Mouse (Mus musculus) lung, embryonic 16.5 days (tissue): ENCODE results near the gene Cd68. TPM values are rescaled to one million over a fixed set of nuclear protein-coding genes. Genes with fewer than 3 reads are reported as not detected.

Experiments
- ATAC-seq: fragments of 200-750 bp; cut with Nextera tagmentation; 2 replicates; pipeline ENCODE4 v1.8.0; 2017; ENCODE audit warnings: low read depth, mild to moderate bottlenecking, moderate library complexity
- H3K27ac ChIP-seq: fragments of 300-500 bp; sonication (generic); 2 replicates; pipeline ENCODE4 v1.5.1; 2014; ENCODE audit warnings: mild to moderate bottlenecking, control low read depth, low read length
- H3K27me3 ChIP-seq: fragments of 300-500 bp; sonication (generic); 2 replicates; pipeline ENCODE4 v1.6.1; 2014; ENCODE audit warnings: low read depth, low read length, mixed read lengths; ENCODE audit not compliant: control insufficient read depth, insufficient read depth
- H3K36me3 ChIP-seq: fragments of 300-500 bp; sonication (generic); 2 replicates; pipeline ENCODE4 v1.6.1; 2014; ENCODE audit warnings: low read length; ENCODE audit not compliant: control insufficient read depth, insufficient read depth
- H3K4me1 ChIP-seq: fragments of 300-500 bp; sonication (generic); replicated peaks from 2 replicates; pipeline ENCODE4 v1.6.1; 2014; ENCODE audit warnings: low read length, mixed read lengths; ENCODE audit not compliant: control insufficient read depth, insufficient read depth
- H3K4me2 ChIP-seq: fragments of 300-500 bp; sonication (generic); 2 replicates; pipeline ENCODE4 v1.6.1; 2014; ENCODE audit warnings: low read depth, low read length, control low read depth
- H3K4me3 ChIP-seq: fragments of 300-500 bp; sonication (generic); 2 replicates; pipeline ENCODE4 v1.5.1; 2014; ENCODE audit warnings: mild to moderate bottlenecking, low read length, control low read depth
- H3K9ac ChIP-seq: fragments of 300-500 bp; sonication (generic); 2 replicates; pipeline ENCODE4 v1.6.1; 2014; ENCODE audit warnings: low read length, control low read depth
- H3K9me3 ChIP-seq: fragments of 300-500 bp; sonication (generic); 2 replicates; pipeline ENCODE4 v1.6.1; 2016; ENCODE audit warnings: low read length; ENCODE audit not compliant: control insufficient read depth
- WGBS: fragments of 180-500 bp; shearing (Covaris S2); extraction: QIAGEN DNeasy Blood & Tissue Kit; methylation state at CpG from one replicate; pipeline ENCODE4 v1.1.7; 2014; 5-methylcytosine and 5-hydroxymethylcytosine counted together
- polyA plus RNA-seq: library from polyadenylated mRNA; unstranded; fragments of >200 nt; fragmentation: Nextera tagmentation; extraction: Ambion mirVana; gene quantifications from 2 replicates; pipeline ENCODE4 v1.2.1, GENCODE M21; 2015

Gene Cd68
- polyA plus RNA-seq, 1 experiment from 2014 or later = 19.2 TPM

- 90% methylated on average over 3 of the region's 3 CpGs for WGBS
- Histone ChIP-seq H3K4me1 (peaks cover 12% of the 10 kb centered on the region; the same call in 1 of the 2 replicates), H3K4me3 (no peak overlapping the region), H3K36me3 (no peaks in the 10 kb centered on the region), H3K9me3 (no peaks in the 10 kb centered on the region), H3K9ac (no peak overlapping the region), H3K27me3 (no peaks in the 10 kb centered on the region), H3K4me2 (no peak overlapping the region), H3K27ac (no peak overlapping the region)
- ATAC-seq = no peak
These were observed 31.4 kb upstream of the Cd68 start for GRCm38 (mm10) chr11:69697396-69697795.

- Histone ChIP-seq H3K4me3 (peak within 1 kb of the TSS; percentile 67), H3K27me3 (no peaks in the 10 kb centered on the region), H3K4me2 (peak within 1 kb of the TSS; percentile 95), H3K36me3 (no peaks in the 10 kb centered on the region), H3K27ac (peak within 1 kb of the TSS; percentile 89), H3K9me3 (no peaks in the 10 kb centered on the region), H3K4me1 (peaks cover 12% of the 10 kb centered on the region; the same call in 1 of the 2 replicates), H3K9ac (peak within 1 kb of the TSS; percentile 92)
- under 1% methylated on average over 38 of the region's 41 CpGs for WGBS
- ATAC-seq = peak; percentile 89
These were observed 29.6 kb upstream of the Cd68 start, which contains the start of the genes Tnfsf12 and Tnfsfm13 for GRCm38 (mm10) chr11:69695361-69696181. TSS of gene Tnfsf12 (minus strand) at chr11:69695849. TSS of gene Tnfsfm13 (minus strand) at chr11:69696098.

GRCm38 (mm10) chr11:69695046-69695360 lies 29.1 kb upstream of the Cd68 start:
- ATAC-seq = peak; percentile 29
- no peaks in the 10 kb centered on the region for H3K9me3 ChIP-seq
- peak overlapping the region; percentile 67 for H3K4me3 ChIP-seq
- H3K36me3 ChIP-seq = no peaks in the 10 kb centered on the region
- H3K27ac ChIP-seq = peak overlapping the region; percentile 89
- 21% methylated on average over 6 of the region's 6 CpGs for WGBS
- H3K4me1 ChIP-seq = peaks cover 12% of the 10 kb centered on the region; the same call in 1 of the 2 replicates
- H3K4me2 ChIP-seq = peak overlapping the region; percentile 95
- peak overlapping the region; percentile 92 for H3K9ac ChIP-seq
- no peaks in the 10 kb centered on the region for H3K27me3 ChIP-seq

GRCm38 (mm10) chr11:69693421-69693965 lies 27.5 kb upstream of the Cd68 start:
- Histone ChIP-seq H3K4me2 (no peak overlapping the region), H3K36me3 (no peaks in the 10 kb centered on the region), H3K4me1 (peaks cover 12% of the 10 kb centered on the region; the same call in 1 of the 2 replicates), H3K27ac (no peak overlapping the region), H3K27me3 (no peaks in the 10 kb centered on the region), H3K9me3 (no peaks in the 10 kb centered on the region), H3K9ac (no peak overlapping the region), H3K4me3 (no peak overlapping the region)
- ATAC-seq = no peak
- WGBS = 55% methylated on average over 11 of the region's 11 CpGs

GRCm38 (mm10) chr11:69692863-69693262 lies 26.9 kb upstream of the Cd68 start:
- WGBS = 71% methylated on average over 6 of the region's 6 CpGs
- no peak for ATAC-seq
- Histone ChIP-seq H3K27ac (no peak overlapping the region), H3K4me1 (peaks cover 12% of the 10 kb centered on the region; the same call in 1 of the 2 replicates), H3K27me3 (no peaks in the 10 kb centered on the region), H3K9ac (no peak overlapping the region), H3K36me3 (no peaks in the 10 kb centered on the region), H3K4me3 (no peak overlapping the region), H3K9me3 (no peaks in the 10 kb centered on the region), H3K4me2 (no peak overlapping the region)

- ATAC-seq = no peak
- H3K36me3 ChIP-seq = no peaks in the 10 kb centered on the region
- H3K27ac ChIP-seq = no peak overlapping the region
- 64% methylated on average over 9 of the region's 9 CpGs for WGBS
- H3K4me1 ChIP-seq = peaks cover 12% of the 10 kb centered on the region; the same call in 1 of the 2 replicates
- no peaks in the 10 kb centered on the region for H3K27me3 ChIP-seq
- no peak overlapping the region for H3K9ac ChIP-seq
- no peak overlapping the region for H3K4me3 ChIP-seq
- H3K4me2 ChIP-seq = no peak overlapping the region
- H3K9me3 ChIP-seq = no peaks in the 10 kb centered on the region
These were observed 26.4 kb upstream of the Cd68 start for GRCm38 (mm10) chr11:69692196-69692811.

GRCm38 (mm10) chr11:69689891-69690290 lies 23.9 kb upstream of the Cd68 start:
- no peak for ATAC-seq
- Histone ChIP-seq H3K9ac (no peak overlapping the region), H3K9me3 (no peaks in the 10 kb centered on the region), H3K4me1 (peaks cover 22% of the 10 kb centered on the region), H3K27me3 (no peaks in the 10 kb centered on the region), H3K36me3 (no peaks in the 10 kb centered on the region), H3K4me2 (no peak overlapping the region), H3K4me3 (no peak overlapping the region), H3K27ac (no peak overlapping the region)
- WGBS = 84% methylated on average over 1 of the region's 1 CpGs

- Histone ChIP-seq H3K27me3 (no peaks in the 10 kb centered on the region), H3K4me2 (no peak overlapping the region), H3K9ac (peak overlapping the region; percentile 50), H3K4me3 (no peak overlapping the region), H3K27ac (peak overlapping the region; percentile 95; the same call in 1 of the 2 replicates), H3K4me1 (peaks cover 33% of the 10 kb centered on the region), H3K36me3 (no peaks in the 10 kb centered on the region), H3K9me3 (no peaks in the 10 kb centered on the region)
- no peak for ATAC-seq
- 58% methylated on average over 5 of the region's 5 CpGs for WGBS
These were observed 21.1 kb upstream of the Cd68 start for GRCm38 (mm10) chr11:69687061-69687460.

GRCm38 (mm10) chr11:69686377-69686776 lies 20.4 kb upstream of the Cd68 start:
- Histone ChIP-seq H3K36me3 (no peaks in the 10 kb centered on the region), H3K27me3 (no peaks in the 10 kb centered on the region), H3K4me3 (0 out of 2 replicates have a peak overlapping the region, but pooled peaks have one; percentile 2), H3K9me3 (no peaks in the 10 kb centered on the region), H3K9ac (peak overlapping the region; percentile 50), H3K27ac (peak overlapping the region; percentile 95), H3K4me2 (peak overlapping the region; percentile 24), H3K4me1 (peaks cover 33% of the 10 kb centered on the region)
- 0 out of 2 replicates have a peak, but pooled peaks have one; percentile 18 for ATAC-seq
- WGBS = 4% methylated on average over 4 of the region's 4 CpGs
